Mouse (Mus musculus): ENCODE data around the gene Fndc9. TPM values are rescaled to one million over a fixed set of nuclear protein-coding genes. Genes with fewer than 3 reads are reported as not detected.

Fndc9 gene
- polyA plus RNA-seq, 1 experiment from 2014 or later: 0.06 TPM

DNA sequence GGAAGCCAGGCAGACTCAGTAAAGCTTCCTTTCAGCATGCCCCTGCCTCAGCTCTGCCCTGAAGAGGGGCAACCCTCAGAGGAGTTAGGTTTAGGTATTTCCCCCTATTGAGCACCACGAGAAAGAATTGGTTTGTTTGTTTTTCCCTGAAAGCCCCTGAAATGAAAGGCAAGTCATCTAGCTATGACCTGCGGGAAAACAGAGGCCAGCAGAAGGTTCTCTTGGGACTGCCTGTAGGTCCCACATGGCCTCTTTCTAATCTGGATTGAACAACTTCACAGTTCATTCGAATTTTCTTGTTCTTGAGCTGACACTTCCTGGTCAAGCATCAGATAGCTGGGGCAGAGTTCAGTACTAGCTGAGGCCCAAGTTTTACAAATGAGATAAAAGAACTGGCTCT lies 23.5 kb upstream of the Fndc9 start:
- WGBS: 19% methylated on average over 3 of the region's 3 CpGs
- Histone ChIP-seq H3K4me3 (ENCODE audit: low read length) (no peak overlapping the region), H3K27ac (ENCODE audit: low read length) (no peak overlapping the region), H3K4me2 (ENCODE audit: low read depth, low read length) (no peak overlapping the region), H3K9ac (ENCODE audit: low read length) (no peak overlapping the region), H3K9me3 (ENCODE audit: control insufficient read depth, low read length) (no peaks in the 10 kb centered on the region), H3K27me3 (ENCODE audit: control insufficient read depth, insufficient read depth, low read depth, low read length) (no peaks in the 10 kb centered on the region), H3K36me3 (ENCODE audit: control insufficient read depth, insufficient read depth, low read length) (no peaks in the 10 kb centered on the region), H3K4me1 (replicated peaks; ENCODE audit: control insufficient read depth, insufficient read depth, low read length) (peaks cover 35% of the 10 kb centered on the region)
- ATAC-seq (ENCODE audit: low read depth): no peak

GRCm38 (mm10) chr11:46213844-46214243 lies 21.5 kb upstream of the Fndc9 start:
- WGBS: 21% methylated on average over 5 of the region's 5 CpGs
- ATAC-seq (ENCODE audit: low read depth): peak; percentile 96
- peaks cover 35% of the 10 kb centered on the region for H3K4me1 ChIP-seq (replicated peaks; ENCODE audit: control insufficient read depth, insufficient read depth, low read length)
- no peak overlapping the region for H3K4me3 ChIP-seq (ENCODE audit: low read length)
- no peak overlapping the region for H3K4me2 ChIP-seq (ENCODE audit: low read depth, low read length)
- peak overlapping the region; percentile 90 for H3K27ac ChIP-seq (ENCODE audit: low read length)
- H3K9ac ChIP-seq (ENCODE audit: low read length): peak overlapping the region; percentile 23
- no peaks in the 10 kb centered on the region for H3K9me3 ChIP-seq (ENCODE audit: control insufficient read depth, low read length)
- no peaks in the 10 kb centered on the region for H3K27me3 ChIP-seq (ENCODE audit: control insufficient read depth, insufficient read depth, low read depth, low read length)
- no peaks in the 10 kb centered on the region for H3K36me3 ChIP-seq (ENCODE audit: control insufficient read depth, insufficient read depth, low read length)

DNA sequence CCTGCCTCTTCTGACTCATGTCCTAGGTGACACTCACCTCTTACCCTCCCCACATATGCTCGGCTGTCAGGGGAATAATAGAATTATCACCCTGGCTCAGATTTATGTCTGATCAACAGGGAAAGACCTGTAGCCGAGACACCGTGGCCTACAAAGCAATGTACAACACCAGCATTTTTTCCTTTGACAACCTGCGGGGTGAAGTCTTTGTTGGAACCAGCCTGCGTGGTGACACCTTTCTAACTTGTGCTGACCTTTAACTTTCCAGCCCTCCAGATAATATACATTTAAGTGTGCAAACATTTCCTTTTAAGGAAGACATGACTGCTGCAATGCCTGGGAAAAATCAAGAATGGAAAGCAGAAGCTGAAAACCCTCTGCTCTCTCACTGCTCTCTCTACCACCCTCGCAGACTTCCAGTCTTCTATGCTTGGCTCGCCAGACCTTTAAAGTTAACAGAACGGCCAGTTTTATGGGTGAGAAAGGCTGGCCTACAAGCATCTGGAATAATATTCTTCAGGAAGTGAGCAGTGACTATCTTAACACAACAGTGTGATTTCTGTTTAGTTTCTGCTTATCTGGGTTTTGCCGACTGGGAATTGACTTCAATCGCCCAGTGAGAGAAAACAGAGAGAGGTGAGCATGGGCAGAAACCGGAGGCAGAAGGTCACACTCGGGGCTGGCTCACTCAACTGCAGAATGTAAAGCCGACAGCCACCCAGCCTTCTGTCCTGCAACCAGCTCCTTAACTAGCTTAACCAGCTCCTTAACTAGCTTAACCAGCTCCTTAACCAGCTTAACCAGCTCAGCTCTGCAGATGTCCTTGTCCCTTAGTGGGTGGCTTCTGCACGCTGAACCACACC lies 20.7 kb upstream of the Fndc9 start:
- peak; percentile 12 for ATAC-seq (ENCODE audit: low read depth)
- 23% methylated on average over 14 of the region's 14 CpGs for whole genome bisulfite sequencing

GRCm38 (mm10) chr11:46215354-46215753 lies 20.0 kb upstream of the Fndc9 start:
- no peaks in the 10 kb centered on the region for H3K9me3 ChIP-seq (ENCODE audit: control insufficient read depth, low read length)
- ATAC-seq (ENCODE audit: low read depth): peak; percentile 73; the same call in 1 of the 2 replicates

More for the DNA sequence above, 20.7 kb upstream of the Fndc9 start:
- H3K4me3 ChIP-seq (ENCODE audit: low read length): no peak overlapping the region
- peak overlapping the region; percentile 90 for H3K27ac ChIP-seq (ENCODE audit: low read length)
- H3K4me1 ChIP-seq (replicated peaks; ENCODE audit: control insufficient read depth, insufficient read depth, low read length): peaks cover 35% of the 10 kb centered on the region
- H3K27me3 ChIP-seq (ENCODE audit: control insufficient read depth, insufficient read depth, low read depth, low read length): no peaks in the 10 kb centered on the region
- H3K4me2 ChIP-seq (ENCODE audit: low read depth, low read length): no peak overlapping the region
- peak overlapping the region; percentile 23 for H3K9ac ChIP-seq (ENCODE audit: low read length)
- H3K36me3 ChIP-seq (ENCODE audit: control insufficient read depth, insufficient read depth, low read length): no peaks in the 10 kb centered on the region
- no peaks in the 10 kb centered on the region for H3K9me3 ChIP-seq (ENCODE audit: control insufficient read depth, low read length)

DNA sequence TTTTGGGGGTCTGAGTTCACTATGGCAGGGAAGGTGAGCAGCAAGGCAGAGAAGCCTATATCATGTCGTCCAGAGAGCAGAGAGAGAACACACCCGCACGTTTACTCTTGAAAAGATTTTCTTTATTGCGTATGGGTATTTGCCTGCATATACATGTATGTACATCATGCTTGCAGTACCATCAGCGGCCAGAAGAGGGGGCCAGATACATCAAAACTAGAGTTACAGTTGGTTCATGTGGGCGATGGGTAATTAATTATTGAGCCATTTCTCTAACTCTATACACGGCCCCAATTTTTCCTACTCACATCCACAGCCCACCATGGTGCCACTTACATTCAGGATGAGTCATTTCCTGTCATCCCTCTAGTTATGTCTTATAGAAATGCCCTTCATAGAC lies 18.7 kb upstream of the Fndc9 start:
- Histone ChIP-seq H3K9ac (ENCODE audit: low read length) (no peak overlapping the region), H3K4me1 (replicated peaks; ENCODE audit: control insufficient read depth, insufficient read depth, low read length) (peaks cover 32% of the 10 kb centered on the region), H3K4me2 (ENCODE audit: low read depth, low read length) (no peak overlapping the region), H3K27ac (ENCODE audit: low read length) (no peak overlapping the region), H3K36me3 (ENCODE audit: control insufficient read depth, insufficient read depth, low read length) (no peaks in the 10 kb centered on the region), H3K4me3 (ENCODE audit: low read length) (no peak overlapping the region), H3K9me3 (ENCODE audit: control insufficient read depth, low read length) (no peaks in the 10 kb centered on the region), H3K27me3 (ENCODE audit: control insufficient read depth, insufficient read depth, low read depth, low read length) (no peaks in the 10 kb centered on the region)
- WGBS: 65% methylated on average over 7 of the region's 7 CpGs
- ATAC-seq (ENCODE audit: low read depth): no peak

More at GRCm38 (mm10) chr11:46215354-46215753, 20.0 kb upstream of the Fndc9 start:
- no peak overlapping the region for H3K4me2 ChIP-seq (ENCODE audit: low read depth, low read length)
- H3K27ac ChIP-seq (ENCODE audit: low read length): peak overlapping the region; percentile 90; the same call in 1 of the 2 replicates
- H3K4me3 ChIP-seq (ENCODE audit: low read length): no peak overlapping the region
- peaks cover 35% of the 10 kb centered on the region for H3K4me1 ChIP-seq (replicated peaks; ENCODE audit: control insufficient read depth, insufficient read depth, low read length)
- no peak overlapping the region for H3K9ac ChIP-seq (ENCODE audit: low read length)
- no peaks in the 10 kb centered on the region for H3K27me3 ChIP-seq (ENCODE audit: control insufficient read depth, insufficient read depth, low read depth, low read length)
- WGBS: 8% methylated on average over 3 of the region's 3 CpGs
- H3K36me3 ChIP-seq (ENCODE audit: control insufficient read depth, insufficient read depth, low read length): no peaks in the 10 kb centered on the region

DNA sequence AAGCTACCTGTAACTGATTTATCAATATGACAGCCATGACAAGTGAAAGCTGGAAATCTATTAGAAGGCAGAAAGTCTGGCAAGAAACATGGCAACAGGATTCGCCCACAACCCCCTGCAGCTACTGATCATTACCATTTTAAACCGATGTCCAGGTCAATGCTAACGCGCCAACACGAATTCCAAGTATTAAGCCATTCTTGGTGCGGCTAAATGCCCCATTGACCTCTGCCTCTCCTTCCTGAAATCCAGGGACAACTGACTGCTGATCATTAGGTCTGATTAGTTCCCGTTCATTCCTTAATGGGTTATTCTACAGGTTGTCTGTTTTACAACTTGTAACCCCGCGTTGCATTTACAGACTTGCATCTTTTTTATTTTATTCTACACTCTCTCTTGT lies 17.6 kb upstream of the Fndc9 start:
- WGBS: 89% methylated on average over 9 of the region's 9 CpGs
- Histone ChIP-seq H3K27ac (ENCODE audit: low read length) (no peak overlapping the region), H3K4me2 (ENCODE audit: low read depth, low read length) (no peak overlapping the region), H3K9ac (ENCODE audit: low read length) (no peak overlapping the region), H3K4me1 (replicated peaks; ENCODE audit: control insufficient read depth, insufficient read depth, low read length) (peaks cover 25% of the 10 kb centered on the region), H3K27me3 (ENCODE audit: control insufficient read depth, insufficient read depth, low read depth, low read length) (no peaks in the 10 kb centered on the region), H3K9me3 (ENCODE audit: control insufficient read depth, low read length) (no peaks in the 10 kb centered on the region), H3K36me3 (ENCODE audit: control insufficient read depth, insufficient read depth, low read length) (no peaks in the 10 kb centered on the region), H3K4me3 (ENCODE audit: low read length) (no peak overlapping the region)
- ATAC-seq (ENCODE audit: low read depth): no peak

GRCm38 (mm10) chr11:46218584-46218983 lies 16.7 kb upstream of the Fndc9 start:
- no peak for ATAC-seq (ENCODE audit: low read depth)
- WGBS: 50% methylated on average over 5 of the region's 5 CpGs

DNA sequence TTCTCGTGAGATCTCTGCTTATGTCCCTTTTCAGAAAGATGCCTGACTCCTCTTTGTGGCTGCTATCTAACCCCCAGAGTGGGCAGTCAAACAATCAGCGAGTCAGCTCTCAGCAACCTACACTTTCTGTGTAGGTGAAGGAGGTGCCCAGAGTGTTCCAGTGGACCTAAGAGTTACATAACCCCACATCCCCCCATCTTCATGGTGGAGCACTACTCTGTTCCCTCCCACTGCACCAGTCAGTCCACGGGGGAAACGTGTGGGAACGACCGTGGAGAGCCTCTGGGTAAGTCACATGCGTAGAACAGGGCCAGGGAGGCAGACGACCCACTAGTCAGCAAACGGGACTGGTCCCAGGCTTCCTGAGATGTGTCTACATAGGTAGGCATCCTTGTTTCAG lies 16.0 kb upstream of the Fndc9 start:
- no peaks in the 10 kb centered on the region for H3K9me3 ChIP-seq (ENCODE audit: control insufficient read depth, low read length)
- WGBS: 77% methylated on average over 9 of the region's 9 CpGs
- ATAC-seq (ENCODE audit: low read depth): no peak
- H3K4me2 ChIP-seq (ENCODE audit: low read depth, low read length): no peak overlapping the region
- no peak overlapping the region for H3K9ac ChIP-seq (ENCODE audit: low read length)
- no peak overlapping the region for H3K27ac ChIP-seq (ENCODE audit: low read length)
- H3K4me3 ChIP-seq (ENCODE audit: low read length): no peak overlapping the region
- H3K4me1 ChIP-seq (replicated peaks; ENCODE audit: control insufficient read depth, insufficient read depth, low read length): peaks cover 9% of the 10 kb centered on the region
- no peaks in the 10 kb centered on the region for H3K27me3 ChIP-seq (ENCODE audit: control insufficient read depth, insufficient read depth, low read depth, low read length)
- no peaks in the 10 kb centered on the region for H3K36me3 ChIP-seq (ENCODE audit: control insufficient read depth, insufficient read depth, low read length)

More at GRCm38 (mm10) chr11:46218584-46218983, 16.7 kb upstream of the Fndc9 start:
- H3K4me3 ChIP-seq (ENCODE audit: low read length): no peak overlapping the region
- H3K36me3 ChIP-seq (ENCODE audit: control insufficient read depth, insufficient read depth, low read length): no peaks in the 10 kb centered on the region
- H3K27ac ChIP-seq (ENCODE audit: low read length): no peak overlapping the region
- H3K9me3 ChIP-seq (ENCODE audit: control insufficient read depth, low read length): no peaks in the 10 kb centered on the region
- no peak overlapping the region for H3K9ac ChIP-seq (ENCODE audit: low read length)
- H3K4me1 ChIP-seq (replicated peaks; ENCODE audit: control insufficient read depth, insufficient read depth, low read length): peaks cover 17% of the 10 kb centered on the region
- H3K27me3 ChIP-seq (ENCODE audit: control insufficient read depth, insufficient read depth, low read depth, low read length): no peaks in the 10 kb centered on the region
- H3K4me2 ChIP-seq (ENCODE audit: low read depth, low read length): no peak overlapping the region

GRCm38 (mm10) chr11:46220211-46220610 lies 15.1 kb upstream of the Fndc9 start:
- Histone ChIP-seq H3K4me3 (ENCODE audit: low read length) (no peak overlapping the region), H3K27ac (ENCODE audit: low read length) (no peak overlapping the region), H3K9ac (ENCODE audit: low read length) (no peak overlapping the region), H3K4me1 (replicated peaks; ENCODE audit: control insufficient read depth, insufficient read depth, low read length) (peaks cover under 1% of the 10 kb centered on the region; the same call in 1 of the 2 replicates), H3K36me3 (ENCODE audit: control insufficient read depth, insufficient read depth, low read length) (no peaks in the 10 kb centered on the region), H3K27me3 (ENCODE audit: control insufficient read depth, insufficient read depth, low read depth, low read length) (no peaks in the 10 kb centered on the region), H3K4me2 (ENCODE audit: low read depth, low read length) (no peak overlapping the region), H3K9me3 (ENCODE audit: control insufficient read depth, low read length) (no peaks in the 10 kb centered on the region)
- WGBS: 81% methylated on average over 2 of the region's 2 CpGs
- ATAC-seq (ENCODE audit: low read depth): no peak
